Mouse (Mus musculus): ENCODE measurements around the gene Gpr22.

The Gpr22 gene

DNA sequence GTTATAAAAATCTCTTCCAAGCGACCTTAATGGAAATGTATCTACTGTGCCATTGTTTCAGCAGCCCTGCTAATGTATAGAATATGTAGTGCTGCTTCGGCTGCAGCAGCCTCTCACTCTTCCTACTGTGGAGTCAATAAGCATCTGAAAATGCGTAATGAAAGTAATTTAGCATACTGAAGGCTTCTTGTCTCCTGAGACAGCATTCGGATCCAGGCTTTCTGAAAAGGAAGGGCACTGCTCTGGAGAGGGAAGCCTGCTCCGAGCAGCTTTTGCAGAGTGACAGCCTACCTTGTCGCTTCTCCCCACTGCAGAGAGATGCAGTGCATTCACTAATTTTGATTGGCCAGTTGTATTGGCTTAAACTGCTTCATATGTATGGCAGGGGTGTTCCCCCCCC is at the start of gene Gpr22:
Gpr22 (minus strand) TSS at position 348 of the 400 bp plus-strand sequence.
- peak; percentile 84 for DNase-seq (ENCODE audit: low read depth, low spot score)

- peak; percentile 80 for DNase-seq (ENCODE audit: low read depth, low spot score)
Measured at GRCm38 (mm10) chr12:31755885-31756755, 42.4 kb upstream of the Gpr22 start.

DNA sequence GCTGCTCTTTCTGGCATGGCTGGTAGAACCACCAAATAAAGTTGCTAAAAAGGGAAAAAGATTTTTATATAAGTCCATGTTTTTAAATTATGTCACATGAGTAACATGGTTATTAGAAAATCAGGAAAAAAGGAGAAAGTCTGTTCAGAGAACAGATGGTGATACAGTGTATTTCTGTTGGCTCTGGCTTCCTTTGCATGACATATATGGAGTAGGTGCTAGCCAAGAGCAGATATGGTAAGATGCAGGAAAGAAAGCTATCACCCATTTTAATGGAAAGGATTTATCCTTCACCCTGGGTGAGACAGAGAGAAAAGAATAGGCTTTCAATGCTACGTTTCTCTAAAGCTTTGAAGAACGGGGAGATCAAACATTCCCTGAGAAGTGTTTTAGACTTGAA is 40.7 kb upstream of the Gpr22 start:
- no peak for DNase-seq (ENCODE audit: low read depth, low spot score)

GRCm38 (mm10) chr12:31749846-31750245 is 36.1 kb upstream of the Gpr22 start:
- no peak for DNase-seq (ENCODE audit: low read depth, low spot score)

DNA sequence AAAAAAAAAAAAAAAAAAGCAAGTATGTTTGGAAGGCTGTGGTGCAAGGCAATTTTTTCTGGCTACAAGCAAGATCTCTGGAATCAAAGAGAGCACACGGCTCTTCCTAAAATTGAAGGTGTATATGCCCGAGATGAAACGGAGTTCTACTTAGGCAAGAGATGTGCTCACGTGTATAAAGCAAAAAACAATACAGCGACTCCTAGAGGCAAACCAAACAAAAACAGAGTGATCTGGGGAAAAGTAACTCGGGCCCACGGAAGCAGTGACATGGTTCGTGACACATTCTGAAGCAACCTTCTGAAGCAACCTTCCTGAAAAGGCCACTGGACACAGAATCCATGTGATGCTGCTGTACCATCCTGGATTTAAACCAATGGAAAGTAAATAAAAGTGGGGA is 33.6 kb upstream of the Gpr22 start:
- no peak for DNase-seq (ENCODE audit: low read depth, low spot score)

DNA sequence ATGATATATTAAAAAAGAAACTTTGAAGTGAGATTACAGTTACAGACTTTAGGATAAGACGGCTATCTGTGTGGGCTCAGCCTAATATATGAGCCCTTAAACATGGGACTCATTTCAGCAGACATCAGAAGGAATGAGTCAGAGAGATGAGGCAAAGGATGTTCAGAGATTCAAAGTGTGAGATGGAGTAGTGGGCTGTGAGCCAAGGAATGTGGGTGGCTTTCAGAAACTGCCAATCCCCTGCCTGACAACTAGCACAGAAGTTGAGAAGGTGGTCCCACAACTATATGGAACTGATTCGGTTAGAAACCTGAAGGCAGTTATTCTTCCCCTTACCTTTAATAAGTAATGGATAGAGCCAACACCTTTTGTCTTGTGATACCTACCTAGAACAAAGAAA is 20.9 kb upstream of the Gpr22 start:
- no peak for DNase-seq (ENCODE audit: low read depth, low spot score)

DNA sequence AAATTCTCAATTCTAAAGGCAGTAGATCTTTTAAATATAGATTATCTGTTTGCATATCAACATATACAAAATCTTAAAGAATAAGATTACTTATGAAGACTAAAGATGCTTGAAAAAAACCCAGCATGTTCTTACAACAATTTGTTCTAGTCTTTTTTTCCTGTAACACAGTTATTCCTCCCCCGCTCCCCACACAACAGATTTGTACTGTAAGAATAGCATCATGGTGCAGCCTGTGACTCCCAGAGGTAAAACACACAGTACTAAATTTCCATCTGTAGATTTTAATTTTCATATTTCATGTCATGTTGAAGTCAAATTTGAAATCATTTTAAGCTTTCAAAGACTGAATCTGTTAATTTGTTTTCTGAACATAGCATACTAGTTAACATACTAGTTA is 16.4 kb upstream of the Gpr22 start:
- peak; percentile 85 for DNase-seq (ENCODE audit: low read depth, low spot score)

GRCm38 (mm10) chr12:31726707-31727106 is 13.0 kb upstream of the Gpr22 start:
- DNase-seq (ENCODE audit: low read depth, low spot score), result no peak

DNA sequence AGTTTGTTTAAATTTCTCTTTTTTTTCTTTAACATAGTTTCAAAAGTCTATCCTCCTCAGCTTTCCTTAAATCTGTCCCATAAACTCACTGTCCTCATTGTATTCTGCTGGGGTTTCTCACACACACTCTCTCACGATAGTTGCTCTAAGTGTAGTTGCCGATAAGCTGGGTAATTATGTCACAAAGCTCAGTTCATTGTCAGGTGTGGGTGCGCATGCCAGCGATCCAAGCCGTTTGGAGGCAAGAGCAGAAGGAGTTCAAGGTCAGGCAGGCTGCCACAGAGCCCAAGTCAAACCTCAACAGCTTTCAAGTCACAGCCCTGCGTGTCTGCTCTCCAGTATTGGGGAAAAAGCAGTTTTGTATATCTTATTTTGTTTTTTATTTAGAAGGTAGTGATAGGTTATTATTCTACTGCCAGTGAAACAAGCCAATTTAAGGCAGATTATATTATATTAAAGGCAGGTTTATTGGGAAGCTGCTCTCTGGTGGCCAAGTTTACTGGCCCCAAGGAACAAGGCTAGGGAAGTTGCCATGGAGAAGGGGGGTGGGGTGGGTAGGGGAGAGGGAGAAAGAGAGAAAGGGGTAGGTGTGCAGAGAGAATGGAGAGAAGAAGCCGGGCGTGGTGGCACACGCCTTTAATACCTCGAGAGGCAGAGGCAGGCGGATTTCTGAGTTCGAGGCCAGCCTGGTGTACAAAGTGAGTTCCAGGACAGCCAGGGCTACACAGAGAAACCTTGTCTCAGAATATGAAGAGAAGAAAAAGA is 11.9 kb upstream of the Gpr22 start:
- no peak for DNase-seq (ENCODE audit: low read depth, low spot score)

DNA sequence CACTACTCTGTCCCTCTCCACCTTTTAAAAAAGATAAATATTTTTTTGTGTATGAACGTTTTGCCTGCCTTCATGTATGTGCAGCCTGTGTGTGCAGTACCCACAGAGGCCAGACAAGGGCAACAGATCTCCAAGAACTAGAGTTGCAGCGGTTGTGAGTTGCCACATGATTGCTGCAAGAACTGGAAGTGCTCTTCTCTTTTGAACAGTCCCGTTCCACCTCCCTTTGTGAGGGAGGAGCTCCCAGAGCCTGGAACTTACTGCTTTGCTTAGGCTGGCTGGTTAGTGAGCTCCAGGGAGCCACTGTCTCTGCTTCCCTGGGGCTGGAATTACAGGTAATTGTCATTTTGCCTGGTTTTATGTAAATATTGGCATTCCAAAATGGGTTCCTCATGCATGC is 10.8 kb upstream of the Gpr22 start:
- DNase-seq (ENCODE audit: low read depth, low spot score), result no peak

- no peak for DNase-seq (ENCODE audit: low read depth, low spot score)
Measured at GRCm38 (mm10) chr12:31719586-31720275, 6.0 kb upstream of the Gpr22 start.

DNA sequence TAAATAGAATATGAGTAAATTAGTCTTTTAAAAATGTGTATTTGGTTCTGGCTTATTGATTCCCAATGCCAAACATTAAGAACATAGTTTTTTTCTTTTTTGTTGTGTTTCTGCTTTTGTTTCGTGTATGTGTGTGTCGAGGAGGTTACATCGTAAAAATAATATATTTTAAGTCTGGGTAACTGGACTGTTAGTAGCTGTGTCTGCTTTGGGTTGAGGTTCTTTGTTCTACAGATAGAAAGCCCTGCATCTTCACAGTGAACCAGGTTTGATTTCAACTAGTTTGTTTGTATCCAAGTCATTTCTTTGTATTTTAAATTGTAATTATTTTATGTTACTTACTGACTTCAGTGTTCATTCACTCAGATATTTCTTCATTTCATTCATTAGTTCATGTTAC is 323 bp upstream of the Gpr22 start:
- DNase-seq (ENCODE audit: low read depth, low spot score), result no peak

DNA sequence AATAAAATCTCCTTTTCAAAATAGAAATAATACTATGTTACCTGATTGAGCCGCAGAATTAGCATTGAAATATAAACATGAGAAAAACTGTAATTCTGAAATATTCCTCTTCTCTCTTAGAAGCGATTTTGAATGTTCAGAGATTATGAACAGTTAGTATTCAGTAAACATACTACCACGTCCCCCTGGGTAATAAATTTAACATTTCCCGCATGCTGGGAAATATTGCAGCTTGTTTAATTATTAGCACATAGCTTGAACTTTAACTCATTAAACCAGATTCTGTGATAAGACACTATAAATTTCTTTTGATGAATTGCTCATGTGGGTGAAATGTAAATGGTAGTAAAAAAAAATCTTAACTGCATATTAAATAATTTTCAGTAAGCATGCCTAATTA is 1.0 kb downstream of the Gpr22 start:
- DNase-seq (ENCODE audit: low read depth, low spot score), result no peak

DNA sequence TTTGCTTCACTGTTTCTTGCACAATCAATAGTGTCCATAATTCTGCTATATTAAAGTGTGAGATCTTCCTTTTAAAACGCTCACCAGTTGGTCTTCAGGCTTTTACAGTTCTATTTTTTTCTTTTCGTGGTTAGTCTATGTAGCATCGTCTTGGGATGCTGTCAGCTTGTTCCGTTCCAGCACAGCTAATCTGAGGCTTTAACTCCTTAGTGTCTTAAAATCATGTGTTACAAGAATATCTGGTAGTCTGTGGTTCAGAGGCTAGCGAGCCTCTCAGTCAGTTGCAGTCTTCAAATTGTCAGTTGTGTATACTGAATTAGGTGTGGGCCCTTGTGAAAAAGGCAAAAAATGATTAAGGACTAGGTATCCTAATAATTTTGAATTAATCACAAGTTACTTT is 1.5 kb downstream of the Gpr22 start:
- no peak for DNase-seq (ENCODE audit: low read depth, low spot score)

DNA sequence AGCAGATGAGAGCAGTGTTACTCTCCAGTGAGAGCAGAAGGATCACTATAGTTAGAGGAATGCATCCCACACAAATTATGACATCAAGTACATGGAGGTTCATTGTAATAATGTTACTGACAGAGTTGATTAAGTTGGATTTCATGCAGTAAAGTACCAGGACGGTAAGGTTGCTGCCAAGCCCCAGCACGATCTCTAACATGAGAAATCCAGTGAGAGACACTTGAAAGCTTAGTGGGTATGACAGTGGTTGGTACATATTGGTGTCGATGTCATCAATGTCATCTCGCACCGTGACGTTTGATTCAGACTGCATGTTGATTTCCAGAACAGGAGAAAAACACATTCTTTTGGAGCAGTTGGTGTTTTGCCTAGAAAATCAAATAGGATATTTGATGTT is 4.1 kb downstream of the Gpr22 start:
- DNase-seq (ENCODE audit: low read depth, low spot score), result no peak

- DNase-seq (ENCODE audit: low read depth, low spot score), result no peak
Measured at GRCm38 (mm10) chr12:31707531-31707930, 6.2 kb downstream of the Gpr22 start.

DNA sequence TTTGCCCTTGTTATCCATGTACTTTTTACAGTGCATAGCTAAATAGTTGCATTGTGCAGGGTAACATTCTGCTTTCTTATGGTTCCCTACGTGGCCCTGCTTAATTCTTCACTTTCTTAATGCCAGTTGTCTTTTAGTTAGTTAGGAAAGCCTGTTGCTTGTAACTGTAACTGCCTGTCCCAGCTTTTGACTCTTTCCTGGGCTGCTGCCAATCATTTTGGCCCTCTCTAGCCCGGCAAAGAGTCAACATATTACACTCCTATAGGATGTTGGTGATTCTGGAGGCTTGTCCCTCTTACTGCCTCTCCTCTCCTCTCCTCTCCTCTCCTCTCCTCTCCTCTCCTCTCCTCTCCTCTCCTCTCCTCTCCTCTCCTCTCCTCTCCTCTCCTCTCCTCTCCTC is 7.6 kb downstream of the Gpr22 start:
- DNase-seq (ENCODE audit: low read depth, low spot score), result no peak

GRCm38 (mm10) chr12:31703904-31704303 is 9.8 kb downstream of the Gpr22 start:
- no peak for DNase-seq (ENCODE audit: low read depth, low spot score)

- DNase-seq (ENCODE audit: low read depth, low spot score), result no peak
Measured at GRCm38 (mm10) chr12:31701411-31701810, 12.3 kb downstream of the Gpr22 start.

DNA sequence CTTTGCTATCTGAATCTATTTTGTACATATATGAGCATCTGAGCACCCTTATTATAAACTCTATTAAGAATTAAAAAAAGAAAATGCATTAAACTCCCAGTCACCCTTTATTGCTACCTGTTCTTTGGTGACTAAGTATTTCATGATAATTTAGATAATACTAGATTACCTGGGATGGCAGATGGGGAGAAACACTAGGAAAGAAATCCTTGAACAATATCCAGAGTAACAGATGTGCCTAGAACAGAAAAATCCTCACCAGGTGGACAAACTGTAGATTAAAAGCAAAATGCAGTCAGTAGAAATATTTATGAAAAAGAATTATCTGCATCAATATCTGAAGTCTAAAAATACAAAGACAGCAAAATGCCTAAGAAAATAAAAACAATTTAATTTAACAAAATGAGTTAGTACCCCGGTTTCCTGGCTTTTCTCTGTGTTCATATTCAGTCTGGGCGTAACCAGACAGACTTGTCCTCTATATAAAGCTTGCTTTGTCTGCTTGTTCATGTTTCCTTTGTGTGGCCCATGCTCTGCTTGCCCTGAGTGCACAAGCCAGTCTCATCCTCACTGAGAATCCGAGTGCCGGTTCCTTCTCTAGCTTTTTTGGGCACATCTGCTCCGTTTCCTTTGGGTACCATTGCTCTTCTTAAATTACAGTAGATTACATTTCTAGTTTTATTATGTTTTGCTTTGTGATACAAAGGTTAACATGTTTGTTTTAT is 13.0 kb downstream of the Gpr22 start:
- no peak for DNase-seq (ENCODE audit: low read depth, low spot score)

DNA sequence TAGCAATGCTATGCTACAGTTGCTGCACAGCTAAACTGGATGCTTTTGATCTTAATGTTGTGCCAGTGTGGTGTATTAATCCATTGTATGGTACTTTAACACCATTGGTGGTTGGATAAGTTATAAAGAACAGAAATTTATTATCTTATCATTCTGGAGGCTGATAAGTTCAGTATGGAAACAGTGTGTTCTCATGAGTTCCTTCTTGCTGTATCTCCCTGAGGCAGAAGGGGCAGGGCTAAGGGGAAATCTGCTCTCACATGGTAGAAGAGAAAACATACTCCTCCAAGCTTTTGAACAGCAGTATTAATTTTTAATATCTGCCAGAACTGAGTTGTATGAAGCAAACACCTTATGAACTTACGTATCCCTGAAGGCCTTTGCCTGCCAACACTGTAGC is 20.5 kb downstream of the Gpr22 start:
- no peak for DNase-seq (ENCODE audit: low read depth, low spot score)

DNA sequence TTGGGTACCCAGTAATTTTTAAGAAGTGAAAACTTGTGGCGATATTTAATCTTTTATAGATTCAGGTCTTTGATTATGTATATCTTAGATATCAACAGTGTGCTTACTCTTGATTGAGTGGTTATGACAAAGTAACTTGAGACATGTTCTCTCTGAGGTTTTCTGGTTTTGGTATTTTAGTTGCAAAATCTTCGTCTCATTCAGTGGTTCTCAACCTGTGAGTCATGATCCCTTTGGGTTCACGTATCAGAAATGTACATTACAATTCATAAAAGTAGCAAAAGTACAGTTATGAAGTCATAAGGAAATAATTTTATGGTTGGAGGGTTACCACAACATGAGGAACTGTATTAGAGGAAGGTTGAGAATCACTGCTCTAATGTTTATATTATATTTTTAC is 27.1 kb downstream of the Gpr22 start:
- no peak for DNase-seq (ENCODE audit: low read depth, low spot score)

Measured in telencephalon, adult 2 months (tissue).